Mouse (Mus musculus) erythroblast, embryonic 14.5 days (primary cell): ENCODE results near the gene Enpp6.

Experiments used
- GATA1 ChIP-seq: IDR thresholded peaks from 2 replicates; pipeline ENCODE4 v1.6.1; 2012; ENCODE audit warnings: low read length, inconsistent platforms, mixed read lengths
- TAL1 ChIP-seq: IDR thresholded peaks from 3 replicates; pipeline ENCODE4 v1.6.1; 2012; ENCODE audit warnings: low read length, inconsistent platforms, mixed read lengths

DNA sequence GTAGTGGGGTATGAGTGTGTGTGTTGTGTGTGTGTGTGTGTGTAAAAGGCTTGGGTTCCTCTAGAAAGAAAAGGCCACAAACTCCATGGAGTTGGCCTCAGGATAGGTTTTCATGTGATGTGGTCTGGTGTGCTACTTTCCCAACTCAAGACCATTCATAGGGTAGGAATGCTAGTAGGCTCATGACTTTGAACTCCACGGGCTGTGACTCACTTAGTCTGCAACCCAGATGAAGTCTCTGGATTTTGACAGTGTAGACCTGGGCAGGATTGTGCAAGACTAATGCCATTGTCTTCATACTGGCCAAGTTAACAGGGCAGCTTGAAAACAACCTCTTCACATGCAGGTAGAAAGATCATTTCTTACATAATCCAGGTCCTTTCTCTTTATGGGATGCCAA, 69.4 kb downstream of the Enpp6 start:
- TF ChIP-seq GATA1 (no peak), TAL1 (no peak)
